ENCODE assay signal across 8 mouse cellular contexts in genomic region chr16:34571931-34572405, GRCm38 (mm10). TPM values are rescaled to one million over a fixed set of nuclear protein-coding genes. Genes with fewer than 3 reads are reported as not detected.
DNase-seq lines count a peak whose midpoint lies in the region; ATAC-seq lines count a peak whose summit lies in the region.

No protein-coding gene starts in this region.

- H3K4me1 ChIP-seq in forebrain, embryonic 10.5 days, result peaks cover 38% of the 10 kb centered on the region
- H3K4me1 ChIP-seq in midbrain, embryonic 12.5 days, result peaks cover 35% of the 10 kb centered on the region

- 0 out of 2 replicates have a peak, but pooled peaks have one; percentile 2 for ATAC-seq in midbrain, embryonic 12.5 days (ENCODE audit: low FRiP score, low read depth)

- H3K4me2 ChIP-seq in midbrain, embryonic 12.5 days (replicated peaks), result peak overlapping the region; percentile 69

- peaks cover 15% of the 10 kb centered on the region for H3K36me3 ChIP-seq in forebrain, embryonic 10.5 days (replicated peaks)
- no peaks in the 10 kb centered on the region; the same call in 1 of the 2 replicates for H3K36me3 ChIP-seq in midbrain, embryonic 12.5 days

- peak overlapping the region; percentile 98 for H3K9ac ChIP-seq in midbrain, embryonic 12.5 days (replicated peaks)

- H3K27me3 ChIP-seq in forebrain, embryonic 10.5 days (ENCODE audit: poor library complexity, severe bottlenecking), result peaks cover 15% of the 10 kb centered on the region
- H3K27me3 ChIP-seq in midbrain, embryonic 12.5 days, result no peaks in the 10 kb centered on the region

- WGBS in forebrain, embryonic 10.5 days, result under 1% methylated on average over 10 of the region's 10 CpGs
- under 1% methylated on average over 10 of the region's 10 CpGs for WGBS in midbrain, embryonic 12.5 days

- H3K27ac ChIP-seq in forebrain, embryonic 10.5 days, result peak overlapping the region; percentile 99
- peak overlapping the region; percentile 97 for H3K27ac ChIP-seq in midbrain, embryonic 12.5 days (replicated peaks)

- H3K4me3 ChIP-seq in forebrain, embryonic 10.5 days, result peak overlapping the region; percentile 94
- peak overlapping the region; percentile 95 for H3K4me3 ChIP-seq in midbrain, embryonic 12.5 days

- no peaks in the 10 kb centered on the region for H3K9me3 ChIP-seq in forebrain, embryonic 10.5 days
- 0 out of 2 replicates have a peak, but pooled peaks cover 2% of the 10 kb centered on the region for H3K9me3 ChIP-seq in midbrain, embryonic 12.5 days

- peak; percentile 26 for DNase-seq in right cerebral cortex, postnatal 4 days
- DNase-seq in right cerebral cortex, postnatal 14 days, result no peak
- DNase-seq in forebrain, embryonic 10.5 days (ENCODE audit: extremely low spot score, low spot score), result peak; percentile 56
- DNase-seq in hindlimb bud, embryonic 11.5 days (ENCODE audit: extremely low spot score, low read depth, low spot score), result peak; percentile 39
- no peak for DNase-seq in spleen, adult 12 weeks (ENCODE audit: low spot score)
- no peak for DNase-seq in gastrocnemius, adult 18-20 months (ENCODE audit: low spot score)
- DNase-seq in adipocyte (ENCODE audit: low spot score), result no peak

RNA-seq across cellular contexts. Expression of gene Kalrn, which starts 1.4 kb away (rescaled TPM):
- 11.0 and 11.2 TPM in 2 replicates for polyA plus RNA-seq in forebrain, embryonic 10.5 days (2016; fragmentation: Nextera tagmentation; extraction: Ambion mirVana)
- polyA plus RNA-seq in midbrain, embryonic 12.5 days (2016; fragmentation: Nextera tagmentation; extraction: Ambion mirVana), result 28.9 and 31.9 TPM in 2 replicates
- 10 to 100 TPM; 18.6 to 24.1 TPM for total RNA-seq in gastrocnemius, adult 18-20 months (2021)

Comparison
In these comparisons a context has a peak if more than half of its experiments do, and no peak if none do; other contexts are left out.
1. DNase-seq: peak in right cerebral cortex, postnatal 4 days (single experiment), forebrain, embryonic 10.5 days (single experiment) and hindlimb bud, embryonic 11.5 days (single experiment); none in right cerebral cortex, postnatal 14 days (single experiment), spleen, adult 12 weeks (single experiment), gastrocnemius, adult 18-20 months (single experiment) and adipocyte (single experiment).